Mouse (Mus musculus) ES-E14 (cell line): ENCODE results near the gene Cbfa2t3.

ENCODE experiments used
- MAFK ChIP-seq: IDR thresholded peaks from 2 replicates; pipeline ENCODE4 v1.6.1; 2014; ENCODE audit warnings: mild to moderate bottlenecking, low read depth, low read length, inconsistent platforms; ENCODE audit not compliant: insufficient read depth
- ZC3H11A ChIP-seq: IDR thresholded peaks from 2 replicates; pipeline ENCODE4 v1.6.1; 2012; ENCODE audit warnings: low read depth, mild to moderate bottlenecking, inconsistent platforms, low read length, borderline replicate concordance
- ZNF384 ChIP-seq: IDR thresholded peaks from 2 replicates; pipeline ENCODE4 v1.6.1; 2012; ENCODE audit warnings: low read depth, low read length, inconsistent platforms

GRCm38 (mm10) chr8:122658149-122658806, 40.6 kb downstream of the Cbfa2t3 start:
- no peak for TF ChIP-seq ZNF384
- no peak for TF ChIP-seq MAFK
- no peak for TF ChIP-seq ZC3H11A
